Mouse (Mus musculus) embryonic facial prominence, embryonic 11.5 days (tissue): ENCODE measurements around the gene Cldn6. TPM values are rescaled to one million over a fixed set of nuclear protein-coding genes. Genes with fewer than 3 reads are reported as not detected.
A peak's percentile ranks its signal among the peaks of the same experiment; 100 is the strongest.

Experiments used
- ATAC-seq: fragments of 200-750 bp; cut with Nextera tagmentation; replicated peaks from 2 replicates; pipeline ENCODE4 v1.8.0; 2017; ENCODE audit warnings: low read depth; ENCODE audit not compliant: insufficient number of reproducible peaks, low FRiP score, low TSS enrichment
- DNase-seq: peaks from one replicate; pipeline ENCODE4 v3.0.0-alpha.2; 2015; ENCODE audit warnings: low spot score
- H3K27ac ChIP-seq: fragments of 300-500 bp; sonication (generic); replicated peaks from 2 replicates; pipeline ENCODE4 v1.5.1; 2014; ENCODE audit warnings: mild to moderate bottlenecking, low read depth, low read length, control low read depth
- H3K27me3 ChIP-seq: fragments of 300-500 bp; sonication (generic); 2 replicates; pipeline ENCODE4 v1.6.1; 2014; ENCODE audit warnings: mild to moderate bottlenecking, low read length, moderate library complexity, mixed read lengths; ENCODE audit not compliant: control insufficient read depth, insufficient read depth
- H3K36me3 ChIP-seq: fragments of 300-500 bp; sonication (generic); replicated peaks from 2 replicates; pipeline ENCODE4 v1.6.1; 2014; ENCODE audit warnings: low read depth, mild to moderate bottlenecking, low read length, moderate library complexity, mixed read lengths; ENCODE audit not compliant: control insufficient read depth, insufficient read depth
- H3K4me1 ChIP-seq: fragments of 300-500 bp; sonication (generic); 2 replicates; pipeline ENCODE4 v1.6.1; 2014; ENCODE audit warnings: low read length, mixed read lengths; ENCODE audit not compliant: control insufficient read depth, insufficient read depth
- H3K4me2 ChIP-seq: fragments of 300-500 bp; sonication (generic); 2 replicates; pipeline ENCODE4 v1.6.1; 2014; ENCODE audit warnings: low read depth, mild to moderate bottlenecking, control low read depth, low read length, moderate library complexity
- H3K4me3 ChIP-seq: fragments of 300-500 bp; sonication (generic); 2 replicates; pipeline ENCODE4 v1.5.1; 2014; ENCODE audit warnings: low read depth, low read length, control low read depth
- H3K9ac ChIP-seq: fragments of 300-500 bp; sonication (generic); replicated peaks from 2 replicates; pipeline ENCODE4 v1.6.1; 2014; ENCODE audit warnings: mild to moderate bottlenecking, control low read depth, low read length
- H3K9me3 ChIP-seq: fragments of 300-500 bp; sonication (generic); replicated peaks from 2 replicates; pipeline ENCODE4 v1.6.1; 2016; ENCODE audit warnings: mild to moderate bottlenecking, low read length, inconsistent platforms, mixed read lengths; ENCODE audit not compliant: control insufficient read depth
- WGBS: fragments of 180-500 bp; shearing (Covaris S2); extraction: QIAGEN DNeasy Blood & Tissue Kit; methylation state at CpG from one replicate; pipeline ENCODE4 v1.1.7; 2014; 5-methylcytosine and 5-hydroxymethylcytosine counted together
- polyA plus RNA-seq: library from polyadenylated mRNA; unstranded; fragments of >200 nt; fragmentation: Nextera tagmentation; extraction: Ambion mirVana; gene quantifications from 2 replicates; pipeline ENCODE4 v1.2.1, GENCODE M21; 2014

Gene Cldn6
- polyA plus RNA-seq, 1 experiment from 2014 or later, result 48.9 TPM

DNA sequence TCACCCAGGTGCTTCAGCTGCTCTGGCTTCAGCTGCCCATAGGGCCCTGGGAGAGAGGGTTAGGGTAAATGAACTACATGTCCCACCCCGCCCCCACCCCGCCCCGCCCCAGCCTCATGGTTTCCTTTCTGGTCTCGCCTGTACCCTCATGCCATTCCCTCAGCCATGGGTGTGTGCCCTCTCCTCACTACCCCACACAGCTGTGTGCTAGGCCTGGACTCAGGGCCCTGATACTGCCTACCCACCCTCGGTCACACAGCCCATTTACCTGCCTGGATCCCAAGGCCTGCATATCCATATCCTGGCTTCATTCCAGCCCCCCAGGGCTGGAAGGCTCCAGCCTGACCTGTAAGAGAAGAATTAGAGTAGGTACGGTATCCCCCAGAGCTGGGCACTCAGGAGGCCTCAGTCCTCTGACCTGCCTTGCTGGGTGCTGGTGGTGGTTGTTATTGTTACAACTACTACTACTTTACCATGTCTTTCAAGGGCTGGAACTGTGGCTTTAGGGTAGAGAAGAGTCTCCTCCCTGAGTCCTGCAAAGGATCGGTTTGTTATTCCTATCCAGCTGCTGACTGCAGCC is 26.6 kb downstream of the Cldn6 start:
- Histone ChIP-seq H3K4me2 (no peak overlapping the region), H3K4me1 (no peaks in the 10 kb centered on the region), H3K27me3 (no peaks in the 10 kb centered on the region), H3K36me3 (no peaks in the 10 kb centered on the region), H3K9me3 (no peaks in the 10 kb centered on the region), H3K27ac (no peak overlapping the region), H3K9ac (no peak overlapping the region), H3K4me3 (no peak overlapping the region)
- ATAC-seq, result no peak; the same call in 1 of the 2 replicates
- 81% methylated on average over 7 of the region's 7 CpGs for WGBS
- DNase-seq, result no peak

DNA sequence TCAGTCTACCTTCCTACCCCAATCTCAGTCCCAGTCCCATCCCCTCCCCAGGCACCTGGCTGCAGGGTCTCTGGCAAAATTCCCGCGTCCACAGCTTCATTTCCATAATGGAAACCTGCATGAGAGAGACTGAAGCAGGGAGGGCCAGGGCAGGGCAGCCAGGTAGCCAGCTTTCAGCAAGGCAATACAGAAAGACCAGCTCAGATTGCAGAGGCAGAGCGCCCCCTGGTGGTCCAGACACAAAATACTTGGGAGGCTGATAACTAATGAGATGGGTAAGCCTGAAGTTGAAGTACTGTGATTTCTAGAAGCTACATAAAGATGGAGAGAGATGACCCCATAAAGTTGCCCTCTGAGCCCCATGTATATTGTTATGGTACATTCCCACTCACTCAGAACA is 27.2 kb downstream of the Cldn6 start:
- no peaks in the 10 kb centered on the region for H3K9me3 ChIP-seq
- no peak overlapping the region for H3K4me2 ChIP-seq
- ATAC-seq (0 out of 2 replicates have a peak, but pooled peaks have one; percentile 25), DNase-seq (peak; percentile 85)
- no peaks in the 10 kb centered on the region for H3K4me1 ChIP-seq
- H3K27me3 ChIP-seq, result no peaks in the 10 kb centered on the region
- no peak overlapping the region for H3K27ac ChIP-seq
- no peak overlapping the region for H3K9ac ChIP-seq
- H3K36me3 ChIP-seq, result no peaks in the 10 kb centered on the region
- 3% methylated on average over 3 of the region's 3 CpGs for WGBS
- H3K4me3 ChIP-seq, result no peak overlapping the region

DNA sequence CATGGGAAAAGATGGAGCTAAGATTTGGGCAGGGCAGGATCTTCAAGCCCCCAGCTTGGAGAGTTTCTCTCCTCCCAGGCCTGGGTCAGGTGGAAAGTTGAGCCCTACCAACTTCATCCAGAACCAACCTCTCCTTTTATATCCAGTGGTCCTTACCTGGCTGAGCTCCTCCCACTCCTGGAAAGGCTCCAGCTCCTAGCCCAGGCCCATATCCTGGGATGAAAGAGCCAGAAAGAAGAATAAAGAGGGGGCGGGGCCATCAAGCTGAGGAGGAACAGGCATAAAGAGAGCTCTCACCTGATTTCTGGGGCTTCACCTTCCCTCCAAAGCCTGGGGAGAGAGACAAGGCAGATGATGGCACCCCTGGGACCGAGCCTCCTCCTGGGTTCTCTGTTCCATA is 38.0 kb downstream of the Cldn6 start:
- H3K4me2 ChIP-seq, result no peak overlapping the region
- H3K9ac ChIP-seq, result no peak overlapping the region
- WGBS, result 60% methylated on average over 2 of the region's 2 CpGs
- DNase-seq (no peak), ATAC-seq (no peak)
- no peaks in the 10 kb centered on the region for H3K4me1 ChIP-seq
- H3K27me3 ChIP-seq, result no peaks in the 10 kb centered on the region
- H3K4me3 ChIP-seq, result no peak overlapping the region
- H3K36me3 ChIP-seq, result no peaks in the 10 kb centered on the region
- H3K9me3 ChIP-seq, result no peaks in the 10 kb centered on the region
- H3K27ac ChIP-seq, result no peak overlapping the region

DNA sequence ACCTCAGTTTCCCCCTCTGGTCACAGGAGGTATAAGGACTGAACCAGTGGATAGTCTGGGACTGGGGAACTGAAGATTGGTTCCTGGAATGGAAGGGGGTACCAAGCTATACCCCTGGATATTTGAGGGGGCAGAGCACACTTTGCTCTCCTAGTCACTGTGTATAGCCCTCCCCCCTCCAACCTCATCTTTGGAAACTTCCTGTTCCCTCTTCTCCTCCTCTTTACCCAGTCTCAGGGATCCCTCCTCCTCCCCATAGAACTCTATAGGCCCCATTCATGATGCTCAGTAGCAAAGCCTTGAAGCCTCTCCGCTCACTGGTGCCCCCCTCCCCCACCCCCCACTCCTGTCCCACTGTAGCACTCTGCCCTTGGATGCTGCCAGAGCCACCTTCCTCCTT is 40.4 kb downstream of the Cldn6 start:
- Histone ChIP-seq H3K36me3 (no peaks in the 10 kb centered on the region), H3K4me1 (no peaks in the 10 kb centered on the region), H3K9ac (no peak overlapping the region), H3K27ac (no peak overlapping the region), H3K27me3 (no peaks in the 10 kb centered on the region), H3K4me3 (no peak overlapping the region), H3K4me2 (no peak overlapping the region), H3K9me3 (no peaks in the 10 kb centered on the region)
- ATAC-seq, result no peak
- 0% methylated on average over 1 of the region's 1 CpGs for WGBS
- DNase-seq, result no peak

DNA sequence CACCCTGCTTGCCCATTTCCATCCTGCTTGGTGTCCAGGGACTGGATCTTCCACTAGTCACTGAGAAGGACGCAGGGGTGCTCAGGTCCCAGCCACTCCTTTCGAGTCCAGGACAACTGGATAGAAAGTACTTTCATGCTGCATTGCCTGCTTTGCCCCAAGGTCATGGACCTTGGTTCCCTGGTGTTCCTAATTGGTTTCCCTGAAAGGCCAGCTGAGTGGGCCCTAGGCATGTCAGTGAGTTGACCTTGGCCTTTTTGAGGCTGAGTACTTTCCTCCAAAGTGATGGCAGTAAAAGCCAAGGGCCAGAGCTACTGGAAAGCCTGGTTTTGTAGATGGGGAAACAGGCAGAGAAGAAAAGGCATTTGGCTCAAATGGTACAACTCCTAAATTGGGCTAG is 42.8 kb downstream of the Cldn6 start:
- no peak overlapping the region for H3K27ac ChIP-seq
- 67% methylated on average over 2 of the region's 2 CpGs for WGBS

DNA sequence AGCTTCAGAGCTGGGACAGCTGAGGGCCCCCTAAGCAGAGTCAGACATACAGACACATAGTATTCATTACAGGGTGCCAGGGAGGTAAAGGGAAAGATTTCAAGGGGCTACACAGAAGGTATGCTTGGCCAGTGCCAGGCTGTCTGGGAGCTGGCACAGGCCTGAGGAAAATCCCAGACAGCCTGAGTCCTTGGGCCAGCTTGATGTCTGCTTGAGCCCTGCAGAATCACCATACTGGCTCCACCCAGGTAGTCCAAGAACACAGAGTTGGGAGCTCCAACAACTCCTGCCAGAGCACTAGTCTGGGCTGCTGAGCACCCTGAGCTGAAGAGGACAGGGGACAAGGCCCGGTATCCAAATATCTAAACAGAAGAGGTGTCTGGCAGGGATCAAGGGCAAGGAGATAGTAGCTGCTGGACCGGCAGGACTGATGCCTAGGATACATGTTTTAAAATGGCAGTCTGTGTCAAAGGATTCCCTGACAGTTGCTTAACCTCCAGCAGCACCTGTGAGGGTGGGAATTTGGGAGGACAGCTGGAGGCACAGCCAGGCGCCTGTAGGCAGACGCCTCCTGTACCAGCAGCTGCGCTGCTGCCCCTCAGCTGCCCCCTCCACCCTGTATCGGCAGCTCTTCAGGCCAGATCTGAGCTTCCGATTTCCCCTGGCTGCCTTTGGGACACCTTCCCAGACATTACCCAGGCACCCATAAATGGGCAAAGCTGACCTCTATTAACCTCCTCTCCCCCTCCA is 43.5 kb downstream of the Cldn6 start, which contains the start of gene 1520401A03Rik:
TSS of gene 1520401A03Rik (minus strand) at position 408 of the 750 bp plus-strand sequence.
- Histone ChIP-seq H3K4me2 (no peak within 1 kb of the TSS), H3K9me3 (no peaks in the 10 kb centered on the region), H3K27me3 (no peaks in the 10 kb centered on the region), H3K27ac (no peak within 1 kb of the TSS), H3K9ac (no peak within 1 kb of the TSS), H3K36me3 (no peaks in the 10 kb centered on the region), H3K4me3 (no peak within 1 kb of the TSS), H3K4me1 (no peaks in the 10 kb centered on the region)
- no peak for DNase-seq
- ATAC-seq, result no peak
- 69% methylated on average over 7 of the region's 7 CpGs for WGBS

More for the DNA sequence above, 42.8 kb downstream of the Cldn6 start:
- H3K27me3 ChIP-seq, result no peaks in the 10 kb centered on the region
- no peak for DNase-seq
- no peaks in the 10 kb centered on the region for H3K36me3 ChIP-seq
- ATAC-seq, result no peak
- no peaks in the 10 kb centered on the region for H3K4me1 ChIP-seq
- H3K4me3 ChIP-seq, result no peak overlapping the region
- H3K9ac ChIP-seq, result no peak overlapping the region
- H3K9me3 ChIP-seq, result no peaks in the 10 kb centered on the region
- no peak overlapping the region for H3K4me2 ChIP-seq

DNA sequence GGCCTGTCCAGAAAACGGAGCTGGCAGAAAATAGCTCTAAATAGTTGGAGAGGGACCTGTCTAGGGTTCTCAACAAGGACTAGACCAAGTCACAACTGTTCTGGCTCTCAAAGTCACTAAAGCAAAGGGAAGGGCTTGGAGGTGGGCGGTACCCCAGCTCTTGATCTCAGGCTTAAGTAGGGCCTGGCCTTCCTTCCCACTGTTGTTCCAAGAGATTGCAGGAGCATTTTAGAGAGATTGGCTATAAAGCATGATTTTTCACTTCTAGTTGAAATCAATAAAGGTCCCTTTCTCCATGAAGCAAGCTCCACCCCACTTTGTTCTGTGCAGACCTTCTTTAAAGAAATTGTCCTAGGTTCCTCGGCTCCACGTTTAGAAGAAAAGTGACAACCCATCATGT is 46.4 kb downstream of the Cldn6 start:
- Histone ChIP-seq H3K4me1 (no peaks in the 10 kb centered on the region), H3K4me3 (peak overlapping the region; percentile 88; the same call in 1 of the 2 replicates), H3K27ac (no peak overlapping the region), H3K36me3 (no peaks in the 10 kb centered on the region), H3K9me3 (no peaks in the 10 kb centered on the region), H3K27me3 (no peaks in the 10 kb centered on the region), H3K4me2 (peak overlapping the region; percentile 83), H3K9ac (peak overlapping the region; percentile 46)
- WGBS, result 61% methylated on average over 4 of the region's 4 CpGs
- ATAC-seq (no peak), DNase-seq (no peak)

DNA sequence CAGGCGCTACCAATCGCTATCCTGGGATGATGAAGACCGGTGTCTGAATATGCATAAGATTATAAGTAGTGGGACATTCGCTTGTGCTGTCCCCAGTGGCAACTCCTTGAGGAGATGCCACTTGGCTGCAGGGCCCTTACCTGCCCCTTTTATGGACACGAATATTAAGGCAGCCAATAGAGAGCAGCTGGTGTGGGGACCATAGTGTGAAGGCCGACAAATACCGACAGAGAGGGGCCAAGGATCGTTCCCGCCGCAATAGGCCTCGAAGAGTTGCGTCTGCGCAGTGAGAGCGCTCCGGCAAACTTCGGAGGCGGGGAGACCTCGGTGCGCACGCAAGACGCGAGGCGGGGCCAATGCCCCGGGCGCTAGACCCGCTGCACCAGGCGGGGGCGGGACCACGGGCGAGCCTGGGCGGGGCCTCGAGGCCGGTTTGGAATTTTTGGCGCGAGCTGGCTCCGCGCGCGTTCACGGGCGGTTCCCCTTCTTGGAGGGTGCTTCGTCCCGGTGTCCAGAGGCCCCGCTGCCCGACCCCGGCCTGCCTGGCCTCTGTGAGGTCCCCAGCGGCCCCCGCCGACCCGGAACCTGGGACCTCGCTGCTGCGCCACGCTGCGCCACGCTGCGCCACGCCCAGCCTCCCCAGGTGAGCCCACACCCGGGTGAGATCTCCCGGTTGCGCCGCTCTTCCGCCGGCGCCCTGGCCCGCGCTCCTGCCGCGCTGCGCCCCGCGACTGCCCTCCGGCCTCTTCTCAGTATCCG is 47.1 kb downstream of the Cldn6 start, which contains the start of gene Pkmyt1:
TSS of gene Pkmyt1 (plus strand) at position 338 of the 759 bp plus-strand sequence.
- peak; percentile 98 for DNase-seq
- Histone ChIP-seq H3K4me3 (peak within 1 kb of the TSS; percentile 88), H3K9ac (peak within 1 kb of the TSS; percentile 79), H3K27ac (peak within 1 kb of the TSS; percentile 70), H3K36me3 (no peaks in the 10 kb centered on the region), H3K9me3 (no peaks in the 10 kb centered on the region), H3K4me1 (no peaks in the 10 kb centered on the region), H3K27me3 (no peaks in the 10 kb centered on the region), H3K4me2 (peak within 1 kb of the TSS; percentile 83)
- 2% methylated on average over 56 of the region's 73 CpGs for WGBS
- peak; percentile 89 for ATAC-seq
